Mouse (Mus musculus): ENCODE measurements around the gene 1810009J06Rik. TPM values are rescaled to one million over a fixed set of nuclear protein-coding genes. Genes with fewer than 3 reads are reported as not detected.

The 1810009J06Rik gene
- polyA plus RNA-seq (2012; ENCODE audit: low replicate concordance) = not detected in 2 replicates

GRCm38 (mm10) chr6:40964454-40964853 is at the start of gene 1810009J06Rik:
Gene 1810009J06Rik (plus strand): TSS chr6:40964754.

DNA sequence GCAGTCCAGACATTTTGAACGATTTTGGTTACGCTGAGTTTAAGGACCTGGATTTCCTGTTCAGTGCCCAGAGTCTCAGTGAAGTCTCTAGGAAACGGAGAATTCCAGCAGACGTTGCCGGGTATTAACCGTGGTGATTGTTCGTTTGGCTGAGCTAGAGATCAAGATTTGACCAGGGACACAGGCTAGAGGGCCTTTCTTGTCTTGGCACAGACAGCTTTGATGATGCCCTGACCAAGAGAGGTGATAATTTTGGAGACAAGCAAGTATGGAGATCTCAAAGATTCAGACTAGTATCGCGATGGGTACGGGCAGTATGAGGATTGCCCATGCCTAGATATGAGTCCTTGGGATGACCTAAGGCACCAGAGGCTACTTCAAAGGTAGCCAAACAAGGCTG is 24.1 kb upstream of the 1810009J06Rik start, which contains the start of gene 1700074P13Rik:
Gene 1700074P13Rik, minus strand, starts transcription at position 101 of the 400 bp plus-strand sequence.

DNA sequence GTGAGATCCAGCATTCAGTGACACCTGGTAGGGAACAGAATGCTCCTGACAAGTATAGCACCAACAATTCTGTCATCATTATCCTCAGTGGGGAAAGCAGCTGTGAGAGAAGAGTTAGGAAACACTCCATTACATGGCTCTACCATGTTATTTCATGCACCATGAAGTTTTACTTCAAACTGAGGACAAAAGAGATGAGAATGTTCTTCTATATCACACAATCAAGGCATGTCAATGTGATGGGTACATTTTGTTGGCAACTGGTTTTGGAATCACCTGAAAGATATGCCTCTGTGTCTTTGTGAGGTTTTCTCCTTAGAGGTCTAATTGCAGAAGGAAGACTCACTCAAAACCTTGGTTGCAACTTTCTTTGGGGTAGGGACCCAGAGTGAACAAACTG is 12.8 kb upstream of the 1810009J06Rik start, which contains the start of gene Gm4744:
Gene Gm4744, minus strand, starts transcription at position 101 of the 400 bp plus-strand sequence.

GRCm38 (mm10) chr6:40999379-40999778 is 34.8 kb downstream of the 1810009J06Rik start, which contains the start of gene Gm2663:
Gene Gm2663 (minus strand): TSS chr6:40999479.

Other genes with a start within 250 kb of the 1810009J06Rik start
- gene Moxd2, start 77.3 kb upstream of the 1810009J06Rik start, polyA plus RNA-seq (2012; ENCODE audit: low replicate concordance) = not detected in 2 replicates
- not detected in 2 replicates for gene Prss58, start 64.4 kb upstream of the 1810009J06Rik start, polyA plus RNA-seq (2012; ENCODE audit: low replicate concordance)
- not detected in 2 replicates for gene 1700074P13Rik, start 24.2 kb upstream of the 1810009J06Rik start, polyA plus RNA-seq (2012; ENCODE audit: low replicate concordance)
- not detected in 2 replicates for gene Gm4744, start 12.9 kb upstream of the 1810009J06Rik start, polyA plus RNA-seq (2012; ENCODE audit: low replicate concordance)
- not detected in 2 replicates for gene Gm2663, start 34.7 kb downstream of the 1810009J06Rik start, polyA plus RNA-seq (2012; ENCODE audit: low replicate concordance)
- gene 2210010C04Rik, start 70.8 kb downstream of the 1810009J06Rik start, polyA plus RNA-seq (2012; ENCODE audit: low replicate concordance) = not detected in 2 replicates